Mouse (Mus musculus) small intestine, adult 2 months (tissue): ENCODE measurements around the gene Stk39.

ENCODE experiments used
- CTCF ChIP-seq: fragments of 200-500 bp; IDR thresholded peaks from 2 replicates; pipeline ENCODE4 v1.5.1; 2012; ENCODE audit warnings: low read depth, mild to moderate bottlenecking, control low read depth, inconsistent platforms, low read length, moderate library complexity, mixed read lengths; ENCODE audit not compliant: insufficient replicate concordance, insufficient read length; ENCODE audit errors: extremely low read depth
- POLR2A ChIP-seq: fragments of 200-500 bp; IDR thresholded peaks from 2 replicates; pipeline ENCODE4 v1.6.1; 2012; ENCODE audit warnings: low read depth, mild to moderate bottlenecking, control low read depth, inconsistent platforms, low read length, moderate library complexity

DNA sequence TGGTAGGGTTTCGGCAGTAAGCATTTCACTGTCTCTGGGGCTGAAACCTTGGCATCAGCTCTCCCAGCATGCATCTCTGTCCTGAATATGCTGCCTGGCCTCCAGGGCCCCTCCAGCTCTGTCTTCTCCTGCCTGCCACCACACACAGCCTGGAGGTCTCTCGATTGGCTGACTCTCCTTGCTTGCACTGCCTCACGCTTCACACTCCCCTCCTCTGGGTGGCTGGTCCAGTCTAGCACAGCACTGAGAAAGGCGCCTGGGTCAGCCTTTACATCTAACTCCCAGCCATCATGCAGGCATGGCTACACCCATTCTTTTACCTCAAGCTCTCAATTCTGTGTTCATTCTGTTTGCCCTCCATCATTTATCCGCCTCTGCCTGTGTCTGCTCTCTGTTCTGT is 153.6 kb downstream of the Stk39 start:
- TF ChIP-seq POLR2A (no peak), CTCF (no peak)
